Mouse (Mus musculus) spleen, adult 2 months (tissue): ENCODE measurements at regions not wholly inside any gene's neighbourhood (a gene's known extent, or its start where the extent isn't known, plus 50 kb on each side); places are given as distances from the start of the nearest gene placed in this dataset.

ENCODE experiments used
- CTCF ChIP-seq: fragments of 200-500 bp; IDR thresholded peaks from 2 replicates; pipeline ENCODE4 v1.5.1; 2011; ENCODE audit warnings: mild to moderate bottlenecking, inconsistent platforms; ENCODE audit not compliant: insufficient read depth, insufficient read length, insufficient replicate concordance; ENCODE audit errors: extremely low read depth
- POLR2A ChIP-seq: fragments of 200-500 bp; IDR thresholded peaks from 2 replicates; pipeline ENCODE4 v1.6.1; 2011; ENCODE audit warnings: low read depth, low read length, inconsistent platforms

GRCm38 (mm10) chr5:129416425-129416824, 84.6 kb upstream of the Sfswap start:
- TF ChIP-seq CTCF = no peak
- TF ChIP-seq POLR2A = no peak
